Mouse (Mus musculus): ENCODE measurements at regions not wholly inside any gene's neighbourhood (a gene's known extent, or its start where the extent isn't known, plus 50 kb on each side); places are given as distances from the start of the nearest gene placed in this dataset.
"Not testable (repeated sequence)": the region's sequence is repeated elsewhere in the genome, so short reads cannot be mapped to it uniquely, and the experiment has no call there.

DNA sequence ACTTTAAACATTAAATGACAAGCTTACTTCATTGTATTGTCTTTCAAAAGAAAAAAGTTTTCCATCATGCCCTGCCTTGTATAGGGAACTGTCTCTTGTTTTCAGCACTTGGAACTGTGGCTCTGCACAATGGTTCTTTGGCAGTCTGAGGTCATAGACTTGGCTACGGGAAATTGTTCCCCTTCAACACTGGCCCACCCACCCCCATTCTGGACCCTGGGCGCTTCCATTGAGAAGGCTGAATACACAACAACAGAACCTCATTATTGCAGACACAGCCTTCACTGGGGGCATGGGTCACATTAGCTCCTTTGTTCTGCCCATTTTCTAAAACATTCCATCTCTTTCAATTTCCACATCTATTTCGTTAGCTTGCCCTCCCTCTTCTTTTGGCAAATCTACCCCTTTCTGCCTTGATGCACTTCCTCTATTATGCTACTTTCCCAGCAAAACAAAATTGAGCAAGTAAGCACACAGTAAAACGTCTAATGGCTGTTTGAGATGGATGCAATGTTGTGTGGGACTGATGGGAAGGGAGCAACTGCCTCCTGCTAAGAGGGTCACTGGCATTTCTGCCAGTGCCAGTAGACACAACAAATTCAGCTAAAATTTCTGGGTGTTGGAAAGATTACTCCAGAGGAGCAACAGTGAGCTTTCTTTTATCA, 136.0 kb upstream of the Mad2l1 start:
- Histone ChIP-seq H3K27me3 (ENCODE audit: control insufficient read depth, insufficient read depth, low read length) (no peaks in the 10 kb centered on the region), H3K9me3 (ENCODE audit: control insufficient read depth, low read length) (no peaks in the 10 kb centered on the region), H3K4me1 (ENCODE audit: control insufficient read depth, insufficient read depth, low read length) (no peaks in the 10 kb centered on the region; the same call in 1 of the 2 replicates), H3K4me2 (no peak overlapping the region), H3K27ac (ENCODE audit: low read depth, low read length) (no peak overlapping the region; the same call in 1 of the 2 replicates), H3K4me3 (ENCODE audit: low read depth, low read length) (no peak overlapping the region), H3K9ac (ENCODE audit: low read length) (no peak overlapping the region), H3K36me3 (ENCODE audit: control insufficient read depth, insufficient read depth, low read length) (no peaks in the 10 kb centered on the region)
- DNase-seq (ENCODE audit: low spot score, missing footprints) (peak; percentile 77), ATAC-seq (ENCODE audit: low FRiP score) (peak; percentile 87)
- whole genome bisulfite sequencing = 17% methylated on average over 4 of the region's 4 CpGs

DNA sequence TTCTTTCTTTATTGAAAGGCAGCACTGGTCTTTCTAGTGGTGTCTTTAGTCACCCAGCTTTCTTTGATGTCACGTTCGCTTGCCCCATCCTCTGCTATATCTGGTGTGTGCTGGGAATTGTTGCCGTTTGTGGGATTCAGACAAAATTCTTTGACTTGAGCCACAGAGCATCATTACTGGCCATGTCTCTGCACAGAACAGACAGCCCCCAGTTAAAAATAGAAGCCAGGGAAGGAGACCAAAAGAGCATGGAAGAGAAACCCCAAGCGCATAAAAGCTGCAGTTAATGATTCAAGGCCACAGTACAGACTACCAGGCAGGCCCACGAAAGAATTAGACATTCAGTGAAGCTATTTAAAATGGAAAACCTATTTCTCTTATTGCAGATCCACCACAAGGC, 133.7 kb upstream of the Mad2l1 start:
- Histone ChIP-seq H3K9me3 (ENCODE audit: control insufficient read depth, low read length) (no peaks in the 10 kb centered on the region), H3K9ac (ENCODE audit: low read length) (no peak overlapping the region), H3K4me3 (ENCODE audit: low read depth, low read length) (no peak overlapping the region), H3K27me3 (ENCODE audit: control insufficient read depth, insufficient read depth, low read length) (no peaks in the 10 kb centered on the region), H3K36me3 (ENCODE audit: control insufficient read depth, insufficient read depth, low read length) (no peaks in the 10 kb centered on the region), H3K4me2 (no peak overlapping the region), H3K27ac (ENCODE audit: low read depth, low read length) (0 out of 2 replicates have a peak overlapping the region, but pooled peaks have one; percentile 1), H3K4me1 (ENCODE audit: control insufficient read depth, insufficient read depth, low read length) (no peaks in the 10 kb centered on the region; the same call in 1 of the 2 replicates)
- 37% methylated on average over 5 of the region's 5 CpGs for WGBS
- ATAC-seq (ENCODE audit: low FRiP score) (0 out of 2 replicates have a peak, but pooled peaks have one; percentile 15), DNase-seq (ENCODE audit: low spot score, missing footprints) (peak; percentile 90)

DNA sequence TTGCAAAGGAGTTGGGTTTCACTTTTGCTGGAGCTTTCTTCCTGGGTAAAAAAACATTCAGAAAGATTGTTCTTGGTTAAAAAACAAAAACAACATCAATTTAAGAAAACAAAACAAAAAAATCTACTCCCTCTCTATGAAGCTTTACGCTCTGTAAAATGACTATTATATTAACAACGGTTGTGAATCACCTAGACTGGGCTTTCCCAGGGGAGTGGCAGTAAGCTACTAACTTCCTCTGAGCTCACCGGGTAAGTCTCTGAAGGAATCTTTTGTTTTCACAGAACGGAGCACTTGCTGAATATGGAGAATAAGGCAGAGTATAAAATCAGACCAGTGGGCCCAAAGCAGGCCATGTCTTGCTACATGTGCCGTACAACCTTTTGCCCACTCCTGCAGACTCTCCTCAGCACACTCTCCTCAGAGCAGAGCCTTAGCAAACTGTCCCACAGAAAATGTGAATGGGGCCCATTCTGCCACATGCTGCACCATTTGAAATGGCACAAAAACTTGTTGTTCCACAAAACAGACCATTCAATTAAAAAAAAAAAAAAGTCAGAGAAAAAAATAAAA, 133.2 kb upstream of the Mad2l1 start:
- ATAC-seq (ENCODE audit: low FRiP score) (peak; percentile 25; the same call in 1 of the 2 replicates), DNase-seq (ENCODE audit: low spot score, missing footprints) (peak; percentile 86)
- Histone ChIP-seq H3K9ac (ENCODE audit: low read length) (no peak overlapping the region), H3K4me2 (no peak overlapping the region), H3K27me3 (ENCODE audit: control insufficient read depth, insufficient read depth, low read length) (no peaks in the 10 kb centered on the region), H3K4me1 (ENCODE audit: control insufficient read depth, insufficient read depth, low read length) (no peaks in the 10 kb centered on the region; the same call in 1 of the 2 replicates), H3K4me3 (ENCODE audit: low read depth, low read length) (no peak overlapping the region), H3K27ac (ENCODE audit: low read depth, low read length) (0 out of 2 replicates have a peak overlapping the region, but pooled peaks have one; percentile 1), H3K36me3 (ENCODE audit: control insufficient read depth, insufficient read depth, low read length) (no peaks in the 10 kb centered on the region), H3K9me3 (ENCODE audit: control insufficient read depth, low read length) (no peaks in the 10 kb centered on the region)
- WGBS = 37% methylated on average over 5 of the region's 5 CpGs

DNA sequence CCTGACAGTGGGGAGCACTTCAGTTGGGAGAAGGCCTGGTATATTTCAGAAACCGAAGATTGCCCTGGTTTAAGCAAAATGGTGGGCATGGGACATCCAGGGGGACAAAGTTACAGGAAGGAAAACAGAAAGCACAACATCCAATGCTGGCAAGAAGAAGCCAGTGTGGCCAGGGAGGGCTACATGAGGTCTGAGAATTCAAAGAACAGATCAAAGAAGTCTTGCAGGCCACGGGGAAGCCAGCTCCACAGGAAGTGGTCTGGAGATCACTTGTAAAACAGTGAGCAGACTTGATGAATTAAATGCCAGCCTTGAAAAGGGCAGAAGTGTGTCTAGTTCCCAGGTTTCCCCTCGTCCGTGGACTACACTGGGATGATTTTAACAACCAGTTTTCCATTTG, 120.4 kb upstream of the Mad2l1 start:
- H3K27ac ChIP-seq (ENCODE audit: low read depth, low read length) = no peak overlapping the region
- 52% methylated on average over 4 of the region's 4 CpGs for WGBS

DNA sequence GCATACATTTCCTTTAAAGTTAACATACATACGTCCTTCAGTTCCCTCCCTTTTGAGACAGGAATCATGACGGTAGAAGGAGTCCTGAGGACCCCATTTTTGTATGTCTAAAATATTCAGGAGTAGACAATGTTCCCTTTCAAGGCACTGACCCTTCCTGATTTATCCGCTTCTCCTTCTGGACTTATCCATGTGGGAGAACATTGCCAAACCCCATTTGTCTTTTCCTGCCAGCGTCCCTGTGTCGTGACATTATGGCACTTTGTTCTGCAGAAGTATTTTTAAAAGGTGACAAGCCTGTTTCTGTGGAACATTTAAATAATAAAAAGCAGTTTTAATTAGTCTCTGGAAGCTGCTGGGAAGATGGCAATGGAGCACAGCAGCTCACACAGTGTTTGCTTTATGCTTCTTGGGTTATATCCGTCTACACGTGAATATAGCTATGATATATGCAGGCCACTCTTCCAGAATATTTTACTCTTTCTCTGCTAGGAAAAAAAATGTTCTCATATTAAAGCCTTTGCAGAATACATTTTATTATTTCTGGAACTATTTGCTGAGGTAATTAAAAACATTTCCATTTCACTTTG, 115.6 kb upstream of the Mad2l1 start:
- Histone ChIP-seq H3K27ac (ENCODE audit: low read depth, low read length) (no peak overlapping the region), H3K36me3 (ENCODE audit: control insufficient read depth, insufficient read depth, low read length) (no peaks in the 10 kb centered on the region)

More for the DNA sequence above, 120.4 kb upstream of the Mad2l1 start:
- ATAC-seq (ENCODE audit: low FRiP score) (no peak), DNase-seq (ENCODE audit: low spot score, missing footprints) (peak; percentile 76)
- no peak overlapping the region for H3K4me3 ChIP-seq (ENCODE audit: low read depth, low read length)
- H3K9ac ChIP-seq (ENCODE audit: low read length) = no peak overlapping the region
- no peaks in the 10 kb centered on the region for H3K27me3 ChIP-seq (ENCODE audit: control insufficient read depth, insufficient read depth, low read length)
- no peaks in the 10 kb centered on the region for H3K9me3 ChIP-seq (ENCODE audit: control insufficient read depth, low read length)
- no peaks in the 10 kb centered on the region for H3K36me3 ChIP-seq (ENCODE audit: control insufficient read depth, insufficient read depth, low read length)
- H3K4me2 ChIP-seq = no peak overlapping the region
- H3K4me1 ChIP-seq (ENCODE audit: control insufficient read depth, insufficient read depth, low read length) = no peaks in the 10 kb centered on the region

DNA sequence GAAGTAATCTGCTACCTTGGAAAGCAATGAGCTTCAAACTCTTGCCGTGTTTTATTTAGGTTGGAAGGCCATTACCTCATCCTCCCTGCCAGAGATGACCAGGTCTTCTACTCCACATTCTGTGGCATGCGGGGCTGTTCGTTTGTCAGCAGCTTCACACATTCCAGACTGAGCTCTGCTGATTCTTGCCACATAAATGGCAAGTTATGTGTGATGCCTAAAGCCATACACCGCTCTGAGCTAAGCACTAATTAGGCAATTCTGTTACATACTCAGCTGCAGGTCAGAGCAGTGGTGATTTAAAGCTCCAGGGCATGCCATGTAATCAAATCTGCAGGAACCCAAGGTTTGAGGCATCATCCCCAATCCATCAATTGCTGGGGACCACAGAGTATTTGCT, 106.8 kb upstream of the Mad2l1 start:
- Histone ChIP-seq H3K27me3 (ENCODE audit: control insufficient read depth, insufficient read depth, low read length) (no peaks in the 10 kb centered on the region), H3K9ac (ENCODE audit: low read length) (no peak overlapping the region), H3K27ac (ENCODE audit: low read depth, low read length) (no peak overlapping the region), H3K36me3 (ENCODE audit: control insufficient read depth, insufficient read depth, low read length) (no peaks in the 10 kb centered on the region), H3K4me3 (ENCODE audit: low read depth, low read length) (no peak overlapping the region), H3K9me3 (ENCODE audit: control insufficient read depth, low read length) (no peaks in the 10 kb centered on the region), H3K4me1 (ENCODE audit: control insufficient read depth, insufficient read depth, low read length) (no peaks in the 10 kb centered on the region), H3K4me2 (no peak overlapping the region)
- no peak for DNase-seq (ENCODE audit: low spot score, missing footprints)
- no peak for ATAC-seq (ENCODE audit: low FRiP score)
- 81% methylated on average over 4 of the region's 4 CpGs for WGBS

More for the DNA sequence above, 115.6 kb upstream of the Mad2l1 start:
- WGBS = 47% methylated on average over 7 of the region's 7 CpGs
- Histone ChIP-seq H3K27me3 (ENCODE audit: control insufficient read depth, insufficient read depth, low read length) (no peaks in the 10 kb centered on the region), H3K9me3 (ENCODE audit: control insufficient read depth, low read length) (no peaks in the 10 kb centered on the region), H3K9ac (ENCODE audit: low read length) (no peak overlapping the region), H3K4me2 (no peak overlapping the region), H3K4me3 (ENCODE audit: low read depth, low read length) (no peak overlapping the region), H3K4me1 (ENCODE audit: control insufficient read depth, insufficient read depth, low read length) (no peaks in the 10 kb centered on the region)
- ATAC-seq (ENCODE audit: low FRiP score) (peak; percentile 61), DNase-seq (ENCODE audit: low spot score, missing footprints) (no peak)

DNA sequence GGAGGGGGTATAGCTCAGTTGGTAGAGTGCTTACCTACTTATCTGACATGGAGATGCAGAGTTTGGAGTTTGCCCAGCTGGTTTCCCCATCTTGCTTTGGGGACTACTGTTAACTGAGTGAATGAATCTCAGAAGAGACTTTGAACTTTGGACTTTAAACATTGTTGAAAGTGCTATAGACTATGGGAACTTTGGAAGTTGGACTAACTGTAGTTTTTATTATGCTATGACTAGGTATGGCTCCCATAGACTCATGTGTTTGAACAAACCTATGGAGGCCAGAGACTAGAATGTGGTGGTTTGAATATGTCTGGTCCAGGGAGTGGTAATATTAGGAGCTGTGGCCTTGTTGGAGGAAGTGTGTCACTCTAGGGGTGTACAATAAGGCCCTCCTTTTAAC, 84.8 kb upstream of the Mad2l1 start:
- H3K4me2 ChIP-seq; H3K27me3 ChIP-seq (ENCODE audit: control insufficient read depth, insufficient read depth, low read length); DNase-seq (ENCODE audit: low spot score, missing footprints); H3K36me3 ChIP-seq (ENCODE audit: control insufficient read depth, insufficient read depth, low read length); H3K4me1 ChIP-seq (ENCODE audit: control insufficient read depth, insufficient read depth, low read length); ATAC-seq (ENCODE audit: low FRiP score); H3K4me3 ChIP-seq (ENCODE audit: low read depth, low read length); H3K27ac ChIP-seq (ENCODE audit: low read depth, low read length); H3K9ac ChIP-seq (ENCODE audit: low read length); H3K9me3 ChIP-seq (ENCODE audit: control insufficient read depth, low read length): not testable (repeated sequence)

DNA sequence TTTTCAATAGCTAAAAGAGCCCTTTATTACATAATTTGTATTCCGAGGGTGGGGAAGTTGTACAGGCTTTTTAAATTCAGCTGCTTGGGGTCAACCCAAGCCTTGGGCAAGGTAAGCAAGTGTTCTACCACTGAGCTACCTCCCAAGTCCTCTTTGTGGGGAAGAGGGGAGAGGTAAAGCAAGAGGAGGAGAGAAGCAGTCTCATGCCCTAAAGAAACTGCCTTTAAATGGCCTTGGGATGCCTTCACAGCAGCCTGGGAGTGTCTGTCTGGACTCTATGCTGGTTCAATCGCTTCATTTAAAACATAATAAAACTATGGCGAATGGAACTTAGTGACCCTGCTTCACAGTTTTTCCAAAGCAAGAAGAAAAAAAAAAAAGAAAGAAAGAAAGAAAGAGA, 77.0 kb upstream of the Mad2l1 start:
- no peak overlapping the region for H3K4me3 ChIP-seq (ENCODE audit: low read depth, low read length)
- ATAC-seq (ENCODE audit: low FRiP score) (peak; percentile 38; the same call in 1 of the 2 replicates), DNase-seq (ENCODE audit: low spot score, missing footprints) (no peak)
- no peaks in the 10 kb centered on the region for H3K27me3 ChIP-seq (ENCODE audit: control insufficient read depth, insufficient read depth, low read length)
- H3K4me1 ChIP-seq (ENCODE audit: control insufficient read depth, insufficient read depth, low read length) = peaks cover 6% of the 10 kb centered on the region; the same call in 1 of the 2 replicates
- 44% methylated on average over 3 of the region's 3 CpGs for WGBS
- H3K4me2 ChIP-seq = no peak overlapping the region
- no peaks in the 10 kb centered on the region for H3K36me3 ChIP-seq (ENCODE audit: control insufficient read depth, insufficient read depth, low read length)
- no peaks in the 10 kb centered on the region for H3K9me3 ChIP-seq (ENCODE audit: control insufficient read depth, low read length)
- H3K27ac ChIP-seq (ENCODE audit: low read depth, low read length) = peak overlapping the region; percentile 52
- no peak overlapping the region for H3K9ac ChIP-seq (ENCODE audit: low read length)

DNA sequence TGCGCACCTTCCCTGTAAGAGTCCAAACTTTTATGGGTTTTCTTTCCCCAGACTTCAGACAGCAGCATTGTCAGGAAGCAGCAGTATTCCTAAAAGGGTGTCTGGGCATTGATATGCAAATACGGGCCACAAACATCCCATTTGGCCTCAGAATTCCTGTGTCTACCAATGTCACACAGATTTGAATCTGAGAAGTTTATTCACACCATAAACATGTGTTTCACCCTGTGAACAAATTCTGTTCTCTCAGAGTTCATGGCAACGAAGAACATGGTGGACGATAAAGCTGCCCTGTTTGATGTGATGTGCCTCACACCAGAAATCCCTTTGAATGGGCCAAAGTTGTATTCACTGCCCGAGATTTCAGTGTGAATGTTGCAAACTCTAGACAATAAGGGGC, 70.7 kb upstream of the Mad2l1 start:
- Histone ChIP-seq H3K27ac (ENCODE audit: low read depth, low read length) (peak overlapping the region; percentile 7; the same call in 1 of the 2 replicates), H3K4me2 (no peak overlapping the region), H3K9me3 (ENCODE audit: control insufficient read depth, low read length) (no peaks in the 10 kb centered on the region), H3K4me1 (ENCODE audit: control insufficient read depth, insufficient read depth, low read length) (peaks cover 5% of the 10 kb centered on the region), H3K4me3 (ENCODE audit: low read depth, low read length) (no peak overlapping the region), H3K27me3 (ENCODE audit: control insufficient read depth, insufficient read depth, low read length) (no peaks in the 10 kb centered on the region), H3K36me3 (ENCODE audit: control insufficient read depth, insufficient read depth, low read length) (no peaks in the 10 kb centered on the region), H3K9ac (ENCODE audit: low read length) (no peak overlapping the region)
- peak; percentile 81 for ATAC-seq (ENCODE audit: low FRiP score)
- WGBS = 24% methylated on average over 4 of the region's 5 CpGs
- DNase-seq (ENCODE audit: low spot score, missing footprints) = peak; percentile 87
